Mouse (Mus musculus): ENCODE results near the gene Cep63. TPM values are rescaled to one million over a fixed set of nuclear protein-coding genes. Genes with fewer than 3 reads are reported as not detected.

Gene Cep63
- polyA plus RNA-seq, 1 experiment from 2014 or later, result 57.1 TPM

DNA sequence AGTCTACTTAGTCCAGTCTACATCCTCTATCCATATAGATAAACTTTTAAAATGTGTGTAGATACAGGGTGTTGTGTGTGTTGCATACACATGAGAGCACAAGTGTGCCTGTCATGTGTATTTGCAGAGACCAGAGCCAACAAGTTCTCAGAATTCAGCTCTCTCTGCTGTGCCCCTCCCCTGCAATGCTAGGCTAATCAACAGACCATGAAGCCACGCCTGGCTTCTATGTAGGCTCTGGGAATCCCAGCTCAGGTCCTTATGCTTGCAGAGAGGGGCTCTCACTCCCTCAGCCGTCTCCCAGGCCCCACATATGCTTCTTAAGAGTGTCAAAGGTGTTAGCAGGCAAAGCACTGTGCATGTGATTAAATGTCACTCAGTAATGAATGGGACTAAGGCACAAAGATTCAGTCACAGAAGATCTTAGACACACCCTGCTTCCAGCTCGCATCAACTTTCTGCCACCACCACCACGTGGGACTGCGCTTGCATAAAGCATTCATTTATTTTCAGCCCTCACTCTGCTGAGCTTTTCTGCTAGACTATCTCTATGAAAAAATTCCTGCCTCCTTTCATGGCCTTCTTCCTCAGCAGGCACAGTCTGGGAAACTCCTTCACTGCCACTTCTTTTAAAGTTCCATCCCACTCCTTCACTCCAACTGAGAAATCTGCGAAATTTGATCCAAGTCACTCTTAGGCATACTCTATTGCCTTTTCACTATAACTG, 31.5 kb downstream of the Cep63 start:
- Histone ChIP-seq H3K4me3 (no peak overlapping the region), H3K27me3 (ENCODE audit: low read depth, poor library complexity, severe bottlenecking) (no peaks in the 10 kb centered on the region), H3K4me1 (no peaks in the 10 kb centered on the region), H3K9me3 (replicated peaks) (no peaks in the 10 kb centered on the region), H3K27ac (no peak overlapping the region), H3K36me3 (peaks cover 41% of the 10 kb centered on the region)
- DNase-seq (ENCODE audit: low spot score), result no peak
- WGBS, result 76% methylated on average over 6 of the region's 6 CpGs

DNA sequence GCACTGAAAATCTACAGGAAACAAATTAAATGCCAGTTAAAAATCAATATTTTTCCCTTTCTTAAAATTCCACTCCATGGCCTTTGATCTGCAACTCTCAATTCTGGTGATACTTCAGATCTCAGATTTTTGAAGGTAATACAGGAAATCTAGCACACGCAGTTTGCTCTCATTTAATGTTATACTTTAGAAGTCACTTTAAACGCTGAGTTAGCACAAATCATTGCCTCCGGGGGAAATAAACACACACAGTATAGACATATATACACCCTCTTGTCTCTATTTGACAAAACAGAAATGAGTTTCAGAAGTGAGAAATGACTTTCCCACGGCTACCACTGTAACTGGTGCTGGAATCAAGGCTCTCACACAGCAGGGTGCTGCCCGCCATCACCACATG, 39.0 kb downstream of the Cep63 start:
- H3K27me3 ChIP-seq (ENCODE audit: low read depth, poor library complexity, severe bottlenecking), result no peaks in the 10 kb centered on the region
- DNase-seq (ENCODE audit: low spot score), result no peak
- H3K4me1 ChIP-seq, result no peaks in the 10 kb centered on the region
- H3K4me3 ChIP-seq, result no peak overlapping the region
- H3K9me3 ChIP-seq (replicated peaks), result no peaks in the 10 kb centered on the region
- no peak overlapping the region for H3K27ac ChIP-seq
- H3K36me3 ChIP-seq, result peaks cover 32% of the 10 kb centered on the region
- 87% methylated on average over 5 of the region's 5 CpGs for WGBS

DNA sequence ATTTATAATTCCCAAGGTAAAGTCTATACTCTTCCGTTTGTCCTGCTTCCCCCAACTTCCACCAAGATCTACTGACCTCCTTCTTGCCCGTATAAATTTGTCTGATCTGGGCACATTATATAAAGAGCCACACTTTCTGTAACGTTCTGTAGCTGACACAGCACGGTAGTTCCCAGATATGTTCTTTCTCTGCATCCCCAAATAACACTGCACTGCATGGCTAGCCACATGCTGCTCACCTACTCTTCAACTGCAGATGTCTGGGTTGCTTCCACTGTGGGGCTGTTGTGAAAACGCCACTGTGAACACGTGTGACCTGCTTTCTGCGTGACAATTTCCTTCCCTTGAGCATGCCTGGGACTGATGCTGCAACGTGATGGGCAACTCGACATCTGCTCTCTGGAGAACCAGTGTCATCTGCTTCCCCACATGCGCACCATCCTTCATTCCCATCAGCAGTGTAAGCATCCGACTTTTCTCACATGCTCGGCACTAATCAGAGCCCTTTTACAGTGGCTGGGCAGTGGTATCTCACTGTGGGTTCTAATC, 44.3 kb downstream of the Cep63 start:
- no peak overlapping the region for H3K4me3 ChIP-seq
- peaks cover 22% of the 10 kb centered on the region for H3K36me3 ChIP-seq
- 87% methylated on average over 12 of the region's 12 CpGs for WGBS
- no peak overlapping the region for H3K27ac ChIP-seq
- H3K9me3 ChIP-seq (replicated peaks), result no peaks in the 10 kb centered on the region
- no peaks in the 10 kb centered on the region for H3K4me1 ChIP-seq
- H3K27me3 ChIP-seq (ENCODE audit: low read depth, poor library complexity, severe bottlenecking), result no peaks in the 10 kb centered on the region
- DNase-seq (ENCODE audit: low spot score), result no peak

DNA sequence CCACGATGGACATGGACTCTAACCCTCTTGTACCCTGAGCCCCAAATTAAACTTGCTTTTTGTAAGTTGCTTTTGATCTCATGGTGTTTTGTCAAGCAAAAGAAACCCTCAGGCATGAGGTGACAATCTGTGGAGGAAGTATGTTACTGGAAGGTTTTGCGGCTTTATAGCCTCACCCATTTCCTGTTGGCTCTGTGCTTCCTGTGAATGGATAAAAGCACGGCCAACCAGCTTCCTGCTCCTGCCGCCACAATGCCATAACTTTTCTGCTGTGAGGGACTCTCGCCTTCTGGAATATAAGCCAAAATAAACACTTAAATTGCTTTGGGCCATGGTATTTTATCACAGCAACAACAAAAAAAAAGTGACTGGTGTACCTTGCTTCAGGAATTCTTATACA, 48.9 kb downstream of the Cep63 start:
- no peaks in the 10 kb centered on the region for H3K27me3 ChIP-seq (ENCODE audit: low read depth, poor library complexity, severe bottlenecking)
- H3K4me3 ChIP-seq, result no peak overlapping the region
- WGBS, result 74% methylated on average over 5 of the region's 5 CpGs
- no peaks in the 10 kb centered on the region for H3K4me1 ChIP-seq
- no peak overlapping the region for H3K27ac ChIP-seq
- no peaks in the 10 kb centered on the region for H3K9me3 ChIP-seq (replicated peaks)
- no peaks in the 10 kb centered on the region for H3K36me3 ChIP-seq
- no peak for DNase-seq (ENCODE audit: low spot score)

DNA sequence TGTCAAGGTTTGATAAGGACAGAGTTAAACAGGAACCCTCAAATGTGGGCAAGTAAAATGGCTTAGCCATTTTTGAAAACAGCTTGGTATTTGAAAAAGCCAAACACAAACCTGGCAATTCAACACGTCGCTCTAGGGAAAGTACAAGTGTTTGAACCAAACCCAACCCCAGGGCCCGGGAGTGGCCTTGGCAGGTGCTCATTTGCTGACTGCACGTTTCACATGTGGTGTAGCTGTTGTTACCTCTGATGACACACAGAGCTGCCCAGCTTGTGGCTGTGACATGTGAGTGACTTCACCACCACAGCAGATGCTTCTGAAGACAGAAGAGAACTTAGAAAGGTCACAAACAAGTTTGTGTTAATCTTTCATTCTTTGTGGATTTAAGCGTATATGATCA, 53.4 kb downstream of the Cep63 start:
- Histone ChIP-seq H3K27ac (no peak overlapping the region), H3K4me3 (no peak overlapping the region), H3K27me3 (ENCODE audit: low read depth, poor library complexity, severe bottlenecking) (no peaks in the 10 kb centered on the region), H3K36me3 (no peaks in the 10 kb centered on the region), H3K4me1 (no peaks in the 10 kb centered on the region), H3K9me3 (replicated peaks) (no peaks in the 10 kb centered on the region)
- no peak for DNase-seq (ENCODE audit: low spot score)
- 80% methylated on average over 5 of the region's 5 CpGs for WGBS

DNA sequence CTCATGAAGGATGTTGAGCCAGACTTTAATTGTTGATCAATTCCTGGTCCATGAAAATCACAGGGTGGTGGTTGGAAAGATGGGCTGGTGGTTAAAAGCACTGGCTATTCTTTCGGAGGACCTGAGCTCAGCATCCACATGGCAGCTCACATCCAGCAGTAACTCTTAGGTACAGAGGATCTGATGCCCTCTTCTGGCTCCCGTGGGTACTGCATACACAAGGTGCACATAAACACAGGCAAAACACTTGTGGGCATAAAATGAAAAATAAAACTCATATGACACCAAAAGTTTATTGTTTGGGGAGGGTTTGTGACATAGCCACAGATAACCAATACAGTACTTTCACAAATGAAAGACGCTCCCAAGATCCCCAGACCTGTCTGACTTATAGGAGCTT, 67.9 kb downstream of the Cep63 start:
- no peaks in the 10 kb centered on the region for H3K27me3 ChIP-seq (ENCODE audit: low read depth, poor library complexity, severe bottlenecking)
- DNase-seq (ENCODE audit: low spot score), result no peak
- 96% methylated on average over 3 of the region's 3 CpGs for WGBS
- H3K4me1 ChIP-seq, result no peaks in the 10 kb centered on the region
- no peak overlapping the region for H3K27ac ChIP-seq
- no peak overlapping the region for H3K4me3 ChIP-seq
- no peaks in the 10 kb centered on the region for H3K9me3 ChIP-seq (replicated peaks)
- no peaks in the 10 kb centered on the region for H3K36me3 ChIP-seq

DNA sequence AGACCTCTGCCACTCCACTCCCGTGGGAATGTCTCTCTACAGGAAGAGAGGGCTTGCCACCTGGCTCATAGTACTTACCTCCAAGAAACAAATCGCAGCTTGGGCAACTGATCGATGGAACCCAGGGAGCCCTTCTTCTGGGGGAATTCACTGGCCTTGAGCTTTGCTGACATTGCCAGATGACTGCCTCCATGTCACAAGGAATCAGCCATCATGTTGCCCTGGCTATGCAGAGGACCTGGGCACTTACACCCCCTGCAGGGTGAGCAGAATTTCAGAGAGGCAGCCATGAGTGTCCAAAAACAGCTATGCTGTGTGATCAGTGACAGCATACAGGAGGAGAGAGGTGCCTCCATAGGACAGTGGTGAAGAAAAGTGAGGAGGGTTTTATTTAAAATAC, 72.6 kb downstream of the Cep63 start:
- Histone ChIP-seq H3K4me1 (no peaks in the 10 kb centered on the region), H3K27me3 (ENCODE audit: low read depth, poor library complexity, severe bottlenecking) (peaks cover 14% of the 10 kb centered on the region; the same call in 1 of the 2 replicates), H3K36me3 (no peaks in the 10 kb centered on the region), H3K9me3 (replicated peaks) (no peaks in the 10 kb centered on the region), H3K27ac (no peak overlapping the region), H3K4me3 (no peak overlapping the region)
- WGBS, result 88% methylated on average over 3 of the region's 3 CpGs
- no peak for DNase-seq (ENCODE audit: low spot score)

DNA sequence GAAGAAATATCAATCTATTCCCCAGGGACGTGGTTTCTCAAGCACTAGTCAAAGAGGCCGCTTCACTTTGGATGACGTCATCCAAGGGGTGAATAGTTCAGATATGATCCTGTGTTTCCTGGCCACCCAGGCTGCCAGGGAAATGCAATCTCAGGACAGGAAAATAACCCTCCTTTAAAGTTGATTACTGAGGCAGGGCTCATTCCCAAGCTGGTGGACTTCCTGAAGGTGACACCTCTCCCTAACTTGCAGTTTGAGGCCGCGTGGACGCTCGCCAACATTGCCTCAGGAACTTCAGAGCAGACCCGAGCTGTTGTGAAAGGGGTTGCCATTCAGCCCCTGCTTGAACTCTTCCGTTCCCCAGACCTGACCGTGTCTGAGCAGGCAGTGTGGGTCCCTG, 74.6 kb downstream of the Cep63 start:
- peaks cover 32% of the 10 kb centered on the region for H3K27me3 ChIP-seq (ENCODE audit: low read depth, poor library complexity, severe bottlenecking)
- WGBS, result 76% methylated on average over 10 of the region's 10 CpGs
- H3K4me3 ChIP-seq, result no peak overlapping the region
- H3K36me3 ChIP-seq, result no peaks in the 10 kb centered on the region
- no peak overlapping the region for H3K27ac ChIP-seq
- no peak for DNase-seq (ENCODE audit: low spot score)
- H3K4me1 ChIP-seq, result no peaks in the 10 kb centered on the region
- H3K9me3 ChIP-seq (replicated peaks), result no peaks in the 10 kb centered on the region

DNA sequence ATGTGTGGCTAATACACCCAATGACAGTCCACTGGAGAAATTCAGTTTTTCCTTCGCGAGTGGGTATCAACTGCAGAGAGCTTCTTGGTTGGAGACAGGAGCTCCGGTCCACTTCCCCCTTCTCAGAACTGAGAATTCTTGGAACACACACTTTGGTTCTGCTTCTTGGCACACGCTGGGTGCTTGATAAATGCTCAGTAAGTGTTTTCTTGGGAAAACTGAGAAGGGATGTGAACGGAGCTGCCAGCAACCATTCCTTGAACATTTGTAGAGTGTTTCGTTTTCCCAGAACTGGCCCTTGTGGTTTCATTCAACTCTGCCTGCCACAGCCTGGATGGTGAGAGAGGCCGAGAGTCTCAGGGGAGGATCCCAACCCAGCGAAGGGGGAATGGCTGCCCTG, 77.1 kb downstream of the Cep63 start:
- WGBS, result 83% methylated on average over 8 of the region's 8 CpGs
- no peaks in the 10 kb centered on the region for H3K9me3 ChIP-seq (replicated peaks)
- peaks cover 17% of the 10 kb centered on the region for H3K4me1 ChIP-seq
- H3K4me3 ChIP-seq, result no peak overlapping the region
- H3K27me3 ChIP-seq (ENCODE audit: low read depth, poor library complexity, severe bottlenecking), result peaks cover 49% of the 10 kb centered on the region
- no peaks in the 10 kb centered on the region for H3K36me3 ChIP-seq
- H3K27ac ChIP-seq, result no peak overlapping the region
- no peak for DNase-seq (ENCODE audit: low spot score)

DNA sequence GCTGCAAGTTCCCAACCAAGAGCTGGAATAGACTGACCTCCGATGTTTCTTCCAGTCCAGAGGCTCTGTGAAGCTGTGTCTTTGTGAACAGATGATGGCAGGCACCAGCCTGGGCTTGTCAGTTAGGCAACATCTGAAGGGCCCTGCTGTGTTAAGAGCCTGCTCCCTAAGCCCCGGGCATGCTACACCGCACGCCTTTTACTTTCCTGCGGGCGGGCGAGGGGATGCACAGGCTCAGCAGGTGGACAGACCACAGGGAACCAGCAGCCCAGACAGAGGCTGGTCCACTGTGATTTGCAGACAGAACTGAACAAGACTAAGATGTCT, 79.3 kb downstream of the Cep63 start:
- no peaks in the 10 kb centered on the region for H3K9me3 ChIP-seq (replicated peaks)

DNA sequence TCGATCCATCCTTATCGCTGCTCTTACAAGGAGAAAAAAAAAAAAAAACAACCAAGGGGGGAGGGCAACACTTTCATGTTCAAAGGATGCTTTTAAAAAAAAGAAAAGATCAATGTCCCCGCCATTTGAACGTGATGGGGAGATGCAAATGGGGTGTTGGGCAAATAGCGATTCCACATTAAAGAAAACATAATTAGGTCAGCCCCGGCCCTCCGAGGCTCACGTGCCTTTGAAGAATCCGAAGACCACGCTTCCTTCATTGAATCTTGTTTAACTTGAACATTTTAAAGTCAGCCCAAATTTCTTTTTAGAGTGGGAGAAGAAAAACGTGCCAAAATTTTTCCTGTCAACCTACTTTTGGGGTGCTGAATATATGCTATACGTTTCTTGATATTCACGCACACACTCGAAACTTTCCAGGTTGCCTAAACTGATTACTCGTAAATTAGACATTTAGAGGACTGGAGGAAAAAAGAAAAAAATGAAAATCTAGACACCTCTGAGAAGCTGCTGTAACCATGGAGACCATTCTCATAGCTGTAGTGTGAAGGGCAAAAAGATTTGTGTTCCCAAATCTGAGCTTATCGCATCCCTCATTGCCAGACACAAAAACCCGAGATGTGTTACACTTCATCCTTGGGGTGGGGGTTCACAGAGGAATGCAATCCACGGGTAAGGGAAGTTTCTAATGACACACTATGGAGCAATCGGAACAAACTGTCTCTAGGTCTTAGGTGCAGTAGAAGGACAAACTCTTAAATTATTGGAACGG, 79.9 kb downstream of the Cep63 start:
- no peaks in the 10 kb centered on the region for H3K9me3 ChIP-seq (replicated peaks)
- no peak overlapping the region for H3K27ac ChIP-seq
- 56% methylated on average over 20 of the region's 20 CpGs for WGBS
- DNase-seq (ENCODE audit: low spot score), result no peak
- H3K36me3 ChIP-seq, result no peaks in the 10 kb centered on the region
- no peak overlapping the region for H3K4me3 ChIP-seq
- H3K27me3 ChIP-seq (ENCODE audit: low read depth, poor library complexity, severe bottlenecking), result peaks cover 77% of the 10 kb centered on the region
- H3K4me1 ChIP-seq, result peaks cover 25% of the 10 kb centered on the region

More for the DNA sequence above, 79.3 kb downstream of the Cep63 start:
- WGBS, result 57% methylated on average over 7 of the region's 7 CpGs
- Histone ChIP-seq H3K36me3 (no peaks in the 10 kb centered on the region), H3K27ac (no peak overlapping the region), H3K27me3 (ENCODE audit: low read depth, poor library complexity, severe bottlenecking) (peaks cover 71% of the 10 kb centered on the region), H3K4me3 (no peak overlapping the region), H3K4me1 (peaks cover 25% of the 10 kb centered on the region)
- DNase-seq (ENCODE audit: low spot score), result no peak

DNA sequence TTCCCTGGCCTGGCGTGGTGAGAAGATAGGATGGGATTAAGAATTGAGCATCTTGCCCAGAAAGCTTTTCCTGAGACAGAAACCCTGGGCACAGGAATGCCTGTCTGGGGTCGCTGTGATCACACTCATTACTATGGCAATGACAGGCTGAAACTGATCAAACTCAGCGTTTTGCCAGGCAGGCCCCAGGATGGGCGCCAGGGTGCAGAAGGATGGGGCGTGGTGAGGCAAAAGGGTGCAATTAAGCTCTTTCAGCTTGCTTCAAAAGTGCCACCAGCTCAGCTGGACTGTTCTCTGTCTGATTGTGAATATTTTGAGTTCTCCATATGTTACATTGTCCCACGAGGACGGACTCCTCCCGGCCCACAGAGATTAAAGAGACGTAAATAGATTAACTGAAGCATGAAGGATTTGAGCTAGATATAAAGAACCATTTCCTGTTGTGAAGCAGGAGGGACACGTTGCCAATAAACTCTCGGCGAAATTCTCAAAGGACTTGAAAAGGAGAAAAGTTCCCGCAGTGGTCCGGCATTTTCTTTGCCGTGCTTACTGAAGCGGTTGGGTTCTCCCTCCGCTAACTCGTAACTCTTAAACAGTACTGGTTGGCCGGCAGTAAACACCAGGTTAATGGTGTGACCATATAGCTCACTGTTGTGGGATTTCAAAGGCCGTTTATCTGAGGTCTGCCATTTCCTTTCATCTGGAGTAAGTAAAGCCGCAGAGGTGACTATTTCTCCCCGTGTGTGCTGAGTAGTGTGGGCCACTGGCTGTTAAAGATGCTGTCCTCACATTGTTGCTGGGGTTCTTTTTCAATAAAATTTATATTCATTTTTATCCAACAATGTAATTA, 80.7 kb downstream of the Cep63 start:
- Histone ChIP-seq H3K27ac (peak overlapping the region; percentile 21; the same call in 1 of the 2 replicates), H3K9me3 (replicated peaks) (no peaks in the 10 kb centered on the region), H3K4me1 (peaks cover 25% of the 10 kb centered on the region), H3K27me3 (ENCODE audit: low read depth, poor library complexity, severe bottlenecking) (peaks cover 84% of the 10 kb centered on the region), H3K4me3 (peak overlapping the region; percentile 48), H3K36me3 (no peaks in the 10 kb centered on the region)
- no peak for DNase-seq (ENCODE audit: low spot score)
- 30% methylated on average over 22 of the region's 22 CpGs for WGBS

Measured in limb, embryonic 10.5 days (tissue).